Mouse (Mus musculus) embryonic fibroblast, embryonic 13.5 days (primary cell): ENCODE results near the gene Hipk4.

Source experiments
- CTCF ChIP-seq: IDR thresholded peaks from 2 replicates; pipeline ENCODE4 v1.5.1; 2011; ENCODE audit warnings: mild to moderate bottlenecking, control low read depth, low read length, moderate library complexity, borderline replicate concordance; ENCODE audit not compliant: insufficient read depth
- POLR2A ChIP-seq: IDR thresholded peaks from 2 replicates; pipeline ENCODE4 v1.6.1; 2011; ENCODE audit warnings: low read depth, mild to moderate bottlenecking, control low read depth, low read length, moderate library complexity

GRCm38 (mm10) chr7:27480506-27480905 lies 42.6 kb upstream of the Hipk4 start:
- no peak for TF ChIP-seq CTCF
- no peak for TF ChIP-seq POLR2A
